Mouse (Mus musculus): ENCODE results near the gene Notch1.

DNA sequence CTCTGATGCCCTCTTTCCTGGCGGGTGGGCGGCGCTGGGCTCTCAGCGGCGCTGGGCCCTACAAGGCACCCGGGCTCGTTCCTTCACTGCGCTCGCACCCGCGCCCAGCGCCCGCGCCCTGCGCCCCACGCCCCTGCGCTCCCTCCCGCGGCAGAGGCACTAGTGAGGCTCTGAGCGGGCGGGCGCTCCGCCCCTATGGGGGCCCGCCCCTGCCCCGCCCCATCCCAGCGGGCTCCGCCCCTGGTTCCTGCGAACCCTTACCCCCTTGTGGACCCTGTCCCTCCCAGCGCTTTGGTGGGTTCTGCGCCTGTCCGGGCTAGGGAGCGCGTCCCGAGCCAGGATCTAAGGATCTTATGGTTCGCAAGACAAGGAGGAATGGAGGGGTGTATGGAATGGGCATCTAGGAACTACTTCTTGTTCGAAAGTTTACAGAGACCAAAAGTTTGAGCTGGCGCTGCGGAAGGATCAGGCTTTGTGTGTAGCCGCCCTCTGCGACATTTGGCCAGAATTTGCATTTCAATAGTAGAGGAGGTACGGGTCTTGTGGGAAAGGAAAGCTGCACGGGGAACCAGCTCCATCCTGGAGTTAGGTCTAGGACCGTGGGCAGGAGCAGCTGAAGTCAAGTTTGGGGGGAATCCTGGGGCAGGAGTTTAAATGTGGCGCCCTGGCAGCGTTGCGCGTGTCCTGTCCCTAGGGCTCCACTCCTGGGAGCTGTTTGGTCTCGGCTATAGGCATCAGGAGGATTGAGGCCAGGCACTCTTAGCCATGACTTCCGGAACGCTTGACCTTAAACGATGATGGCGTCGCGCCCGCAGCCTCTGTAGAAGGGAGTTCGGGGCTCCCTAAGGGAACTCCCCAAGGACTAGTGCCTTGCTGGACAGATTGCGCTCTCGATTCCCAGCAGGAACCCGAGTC is 12.5 kb downstream of the Notch1 start:
- peak; percentile 78 for TF ChIP-seq POLR2A (IDR thresholded peaks at IDR 0.05; ENCODE audit: borderline replicate concordance, extremely low read depth, low read depth, low read length)
- no peak for TF ChIP-seq CTCF (IDR thresholded peaks at IDR 0.05; ENCODE audit: insufficient read depth, low read length)
